Mouse (Mus musculus) limb, embryonic 10.5 days (tissue): ENCODE measurements at regions not wholly inside any gene's neighbourhood (a gene's known extent, or its start where the extent isn't known, plus 50 kb on each side); places are given as distances from the start of the nearest gene placed in this dataset.
"Not testable (repeated sequence)": the region's sequence is repeated elsewhere in the genome, so short reads cannot be mapped to it uniquely, and the experiment has no call there.

Experiments
- DNase-seq: peaks from one replicate; pipeline ENCODE4 v3.0.0-alpha.2; 2017; ENCODE audit warnings: low spot score
- H3K27ac ChIP-seq: fragments of 300-500 bp; sonication (generic); 2 replicates; pipeline ENCODE4 v1.5.1; 2016; ENCODE audit warnings: mild to moderate bottlenecking
- H3K27me3 ChIP-seq: fragments of 300-500 bp; sonication (generic); 2 replicates; pipeline ENCODE4 v1.6.1; 2016; ENCODE audit warnings: low read depth, mild to moderate bottlenecking; ENCODE audit not compliant: poor library complexity, severe bottlenecking
- H3K36me3 ChIP-seq: fragments of 300-500 bp; sonication (generic); 2 replicates; pipeline ENCODE4 v1.6.1; 2016; ENCODE audit warnings: mild to moderate bottlenecking, moderate library complexity
- H3K4me1 ChIP-seq: fragments of 300-500 bp; sonication (generic); 2 replicates; pipeline ENCODE4 v1.6.1; 2016
- H3K4me3 ChIP-seq: fragments of 300-500 bp; sonication (generic); 2 replicates; pipeline ENCODE4 v1.5.1; 2016; ENCODE audit warnings: mild to moderate bottlenecking, moderate library complexity
- H3K9me3 ChIP-seq: fragments of 300-500 bp; sonication (generic); replicated peaks from 2 replicates; pipeline ENCODE4 v1.6.1; 2016; ENCODE audit warnings: mild to moderate bottlenecking
- WGBS: fragments of 180-500 bp; shearing (Covaris S2); methylation state at CpG from one replicate; pipeline ENCODE4 v1.1.7; 2016; 5-methylcytosine and 5-hydroxymethylcytosine counted together

DNA sequence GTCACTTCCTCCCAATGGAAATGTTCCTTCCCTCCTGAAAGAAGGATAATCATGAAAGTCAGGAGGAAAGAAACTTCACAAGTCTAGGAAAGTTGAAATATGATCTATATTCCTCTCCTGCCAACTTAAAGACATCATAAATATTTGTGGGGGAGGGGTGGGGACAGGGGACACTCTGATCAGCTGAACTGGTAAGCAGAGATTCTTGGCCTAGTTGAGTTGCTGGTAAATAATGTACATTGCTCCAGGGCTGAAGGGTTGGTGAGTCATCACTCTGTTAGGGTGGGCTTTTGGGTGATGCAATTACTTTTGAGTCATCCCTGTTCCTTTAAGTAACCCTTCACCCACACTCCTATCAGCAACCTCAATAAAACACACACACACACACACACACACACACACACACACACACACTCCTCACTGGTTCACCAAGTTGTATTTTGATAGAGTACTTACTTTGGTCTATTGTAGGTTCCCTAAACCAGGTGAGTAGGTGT lies 56.0 kb downstream of the Ccdc71l start:
- H3K36me3 ChIP-seq: no peaks in the 10 kb centered on the region
- no peaks in the 10 kb centered on the region for H3K9me3 ChIP-seq
- H3K4me3 ChIP-seq: no peak overlapping the region
- no peaks in the 10 kb centered on the region for H3K4me1 ChIP-seq
- no peaks in the 10 kb centered on the region for H3K27me3 ChIP-seq
- no peak for DNase-seq
- no peak overlapping the region for H3K27ac ChIP-seq

DNA sequence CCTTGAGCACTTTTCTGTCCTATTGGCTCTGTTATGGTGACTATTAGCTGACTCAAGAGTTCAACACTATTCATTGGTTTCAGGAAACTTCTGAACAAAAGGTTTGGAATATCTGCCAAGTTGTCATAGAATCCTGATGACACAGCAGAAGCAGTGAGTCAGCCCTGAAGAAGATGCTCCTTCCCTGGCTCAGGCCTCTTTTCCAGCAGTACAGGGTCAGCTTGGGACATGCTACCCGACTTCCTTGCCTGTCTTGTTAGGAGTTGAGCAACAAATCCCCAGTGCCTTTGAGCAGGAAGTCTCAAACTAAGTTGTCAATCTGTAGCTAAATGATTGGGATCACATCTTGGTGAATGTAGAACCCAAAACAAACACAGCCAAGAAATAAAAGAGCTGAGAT lies 56.6 kb downstream of the Ccdc71l start:
- H3K27me3 ChIP-seq: no peaks in the 10 kb centered on the region
- H3K4me1 ChIP-seq: no peaks in the 10 kb centered on the region
- DNase-seq: no peak
- H3K36me3 ChIP-seq: no peaks in the 10 kb centered on the region
- H3K9me3 ChIP-seq: no peaks in the 10 kb centered on the region
- no peak overlapping the region for H3K27ac ChIP-seq
- 70% methylated on average over 1 of the region's 1 CpGs for WGBS
- no peak overlapping the region for H3K4me3 ChIP-seq

DNA sequence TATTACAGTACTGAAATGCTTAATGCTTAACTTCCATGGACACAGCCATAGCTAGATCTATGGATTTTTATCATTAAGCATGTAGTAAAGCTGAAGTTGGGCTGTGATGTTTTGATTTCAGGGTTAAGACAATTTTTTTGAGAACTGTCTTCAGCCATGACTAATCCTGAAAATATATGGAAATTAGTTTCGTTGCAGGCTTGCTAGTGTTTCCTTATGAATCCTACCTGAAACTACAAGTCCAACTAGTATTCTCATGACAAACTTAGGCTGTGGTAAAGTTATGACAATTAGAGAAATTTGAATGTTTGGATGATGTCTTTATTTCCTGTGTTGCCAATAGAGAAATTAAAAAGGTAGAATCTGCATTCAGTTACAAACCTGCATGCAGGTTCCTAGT lies 59.7 kb downstream of the Ccdc71l start:
- 88% methylated on average over 1 of the region's 1 CpGs for WGBS

DNA sequence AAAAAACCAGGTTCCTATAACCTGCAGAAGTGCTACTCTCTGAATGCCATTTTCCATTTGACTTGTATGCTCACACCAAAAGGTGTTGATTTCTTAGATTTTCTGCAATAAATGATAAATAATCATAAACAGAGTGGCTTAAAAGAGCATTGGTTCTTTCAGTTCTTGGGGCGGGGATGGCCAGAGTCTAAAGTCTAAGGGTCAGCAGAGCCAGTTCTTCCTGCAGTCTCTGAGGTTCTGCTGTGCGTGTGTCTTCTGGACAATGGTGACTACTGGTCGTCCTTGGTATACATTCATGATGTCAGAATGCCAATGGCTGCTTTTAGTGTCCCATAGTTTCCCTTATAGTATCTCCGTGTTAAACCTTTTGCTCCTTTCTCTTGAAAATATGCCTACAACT lies 66.3 kb downstream of the Ccdc71l start:
- DNase-seq: no peak
- Histone ChIP-seq H3K4me3 (no peak overlapping the region), H3K4me1 (no peaks in the 10 kb centered on the region), H3K9me3 (no peaks in the 10 kb centered on the region), H3K27ac (no peak overlapping the region), H3K36me3 (no peaks in the 10 kb centered on the region), H3K27me3 (no peaks in the 10 kb centered on the region)
- 89% methylated on average over 4 of the region's 4 CpGs for WGBS

More for the DNA sequence above, 59.7 kb downstream of the Ccdc71l start:
- Histone ChIP-seq H3K9me3 (no peaks in the 10 kb centered on the region), H3K27me3 (no peaks in the 10 kb centered on the region), H3K36me3 (no peaks in the 10 kb centered on the region), H3K27ac (no peak overlapping the region), H3K4me3 (no peak overlapping the region), H3K4me1 (no peaks in the 10 kb centered on the region)
- DNase-seq: no peak

DNA sequence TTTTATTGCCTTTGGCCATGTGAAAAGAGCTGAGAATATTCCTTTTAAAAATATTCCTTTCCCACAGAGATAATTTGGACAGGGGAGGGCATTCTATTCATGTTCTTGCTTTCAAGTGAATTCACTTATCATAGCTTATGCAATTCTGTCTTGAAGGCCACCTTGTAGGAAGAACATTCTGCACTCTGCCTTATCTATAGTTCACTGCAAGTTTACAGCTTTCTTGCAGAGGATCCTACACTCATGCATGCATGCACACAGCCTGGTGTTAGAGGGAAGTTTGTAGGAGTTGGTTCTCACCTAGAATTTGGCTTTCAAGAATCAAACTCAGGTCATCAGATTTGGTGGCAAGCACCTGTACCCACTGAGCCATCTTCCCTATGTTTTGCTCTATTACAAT lies 67.4 kb downstream of the Ccdc71l start:
- H3K9me3 ChIP-seq: no peaks in the 10 kb centered on the region
- no peak overlapping the region for H3K27ac ChIP-seq
- no peaks in the 10 kb centered on the region for H3K27me3 ChIP-seq
- H3K4me1 ChIP-seq: no peaks in the 10 kb centered on the region
- H3K4me3 ChIP-seq: no peak overlapping the region
- no peak for DNase-seq
- H3K36me3 ChIP-seq: no peaks in the 10 kb centered on the region

DNA sequence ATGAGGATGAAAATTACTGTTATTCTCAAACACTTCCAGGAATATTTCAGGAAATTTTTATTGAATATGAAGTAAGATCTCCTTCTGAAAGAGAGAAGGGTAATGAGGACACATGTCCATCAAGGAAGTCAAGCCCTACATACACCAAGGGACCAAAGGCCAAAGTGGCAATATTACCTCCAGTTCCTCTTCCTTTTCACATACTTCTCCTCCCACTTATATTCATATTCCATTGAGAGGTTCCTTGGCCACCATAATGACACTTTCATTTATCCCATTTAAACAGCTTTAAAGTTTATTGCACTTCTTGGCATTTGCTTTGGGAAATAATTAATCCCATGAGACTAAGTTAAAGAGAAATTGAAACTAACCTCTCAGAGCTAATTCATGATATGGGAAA lies 70.9 kb downstream of the Ccdc71l start:
- no peak overlapping the region for H3K4me3 ChIP-seq
- no peaks in the 10 kb centered on the region for H3K27me3 ChIP-seq
- H3K4me1 ChIP-seq: no peaks in the 10 kb centered on the region
- no peaks in the 10 kb centered on the region for H3K36me3 ChIP-seq
- no peak overlapping the region for H3K27ac ChIP-seq
- DNase-seq: no peak
- H3K9me3 ChIP-seq: no peaks in the 10 kb centered on the region

GRCm38 (mm10) chr12:32451226-32451625 lies 72.7 kb downstream of the Ccdc71l start:
- DNase-seq: no peak
- H3K4me3 ChIP-seq: no peak overlapping the region
- 74% methylated on average over 1 of the region's 1 CpGs for WGBS
- no peak overlapping the region for H3K27ac ChIP-seq
- no peaks in the 10 kb centered on the region for H3K36me3 ChIP-seq
- H3K9me3 ChIP-seq: no peaks in the 10 kb centered on the region
- no peaks in the 10 kb centered on the region for H3K27me3 ChIP-seq
- H3K4me1 ChIP-seq: no peaks in the 10 kb centered on the region

DNA sequence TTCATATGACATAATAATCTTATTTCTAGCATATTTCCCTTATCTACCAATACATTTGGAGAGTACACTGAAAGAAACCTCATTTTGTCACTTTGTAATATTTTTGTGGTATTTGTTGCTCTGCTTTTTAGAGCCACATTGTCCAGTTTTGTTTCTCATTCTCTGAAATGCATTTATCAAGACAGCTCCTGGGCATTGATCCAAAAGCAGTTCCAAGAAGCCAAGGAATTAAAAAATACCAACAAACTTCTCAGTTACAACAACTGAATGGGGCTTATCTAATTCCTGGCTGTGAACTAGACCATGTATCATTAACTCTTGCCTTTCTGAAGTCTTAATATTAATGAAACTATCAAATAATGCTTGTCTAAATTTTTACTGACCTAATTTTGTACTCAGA lies 76.3 kb downstream of the Ccdc71l start:
- no peak for DNase-seq
- Histone ChIP-seq H3K27me3 (no peaks in the 10 kb centered on the region), H3K36me3 (no peaks in the 10 kb centered on the region)

GRCm38 (mm10) chr12:32455231-32455630 lies 76.7 kb downstream of the Ccdc71l start:
- not testable (repeated sequence) for H3K27ac ChIP-seq, H3K4me1 ChIP-seq, DNase-seq, H3K27me3 ChIP-seq, H3K36me3 ChIP-seq, H3K9me3 ChIP-seq, H3K4me3 ChIP-seq
- 89% methylated on average over 3 of the region's 3 CpGs for WGBS

More for the DNA sequence above, 76.3 kb downstream of the Ccdc71l start:
- no peak overlapping the region for H3K4me3 ChIP-seq
- H3K4me1 ChIP-seq: no peaks in the 10 kb centered on the region
- no peaks in the 10 kb centered on the region for H3K9me3 ChIP-seq
- no peak overlapping the region for H3K27ac ChIP-seq

- no peak for DNase-seq
- Histone ChIP-seq H3K4me3 (no peak overlapping the region), H3K9me3 (no peaks in the 10 kb centered on the region), H3K4me1 (no peaks in the 10 kb centered on the region), H3K27me3 (no peaks in the 10 kb centered on the region), H3K36me3 (no peaks in the 10 kb centered on the region), H3K27ac (no peak overlapping the region)
Measured at GRCm38 (mm10) chr12:32455913-32456312, 77.4 kb downstream of the Ccdc71l start.

DNA sequence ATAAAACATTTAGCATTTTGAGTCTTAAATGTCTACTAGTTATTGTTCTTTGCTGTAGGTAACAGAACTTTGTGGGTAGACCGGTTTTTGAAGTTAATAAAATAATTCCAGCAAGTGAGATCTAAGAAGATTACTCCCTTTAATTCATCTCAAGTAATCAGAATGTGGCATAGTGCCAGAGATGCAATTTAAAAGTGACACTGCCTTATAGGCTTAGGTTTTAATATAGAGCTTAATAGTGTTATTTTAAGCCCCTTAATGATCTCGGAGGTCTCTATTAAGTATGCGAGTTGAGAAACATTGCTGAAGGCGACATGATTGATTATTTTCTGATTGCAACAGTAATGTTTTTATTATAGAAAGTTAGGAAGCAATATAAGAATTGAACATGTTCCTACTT lies 78.3 kb downstream of the Ccdc71l start:
- Histone ChIP-seq H3K9me3 (no peaks in the 10 kb centered on the region), H3K4me3 (no peak overlapping the region), H3K36me3 (no peaks in the 10 kb centered on the region), H3K27me3 (no peaks in the 10 kb centered on the region), H3K27ac (no peak overlapping the region), H3K4me1 (no peaks in the 10 kb centered on the region)
- DNase-seq: no peak
- 90% methylated on average over 4 of the region's 4 CpGs for WGBS

DNA sequence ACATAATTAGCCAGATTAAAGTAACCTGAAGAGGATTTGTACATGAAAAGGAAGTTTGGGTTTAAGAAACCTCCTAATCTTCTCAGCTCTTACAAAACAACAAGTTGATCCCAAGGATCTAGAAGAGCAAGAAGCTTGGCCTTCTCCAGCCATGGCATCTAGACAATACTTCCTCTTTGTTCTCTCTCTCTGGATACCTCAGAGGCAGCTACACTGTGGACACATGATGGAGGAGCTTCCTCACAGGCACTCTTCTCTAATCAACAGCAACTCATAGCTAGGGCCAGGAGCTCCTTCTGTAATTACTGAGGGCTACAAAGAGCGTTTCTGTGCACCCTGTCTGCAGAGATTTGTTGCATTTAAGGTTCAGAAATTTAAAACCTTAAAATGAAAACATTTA lies 79.9 kb downstream of the Ccdc71l start:
- H3K36me3 ChIP-seq: no peaks in the 10 kb centered on the region
- H3K4me3 ChIP-seq: no peak overlapping the region
- DNase-seq: no peak
- H3K4me1 ChIP-seq: no peaks in the 10 kb centered on the region
- no peaks in the 10 kb centered on the region for H3K27me3 ChIP-seq
- H3K9me3 ChIP-seq: no peaks in the 10 kb centered on the region
- H3K27ac ChIP-seq: no peak overlapping the region
- WGBS: 71% methylated on average over 1 of the region's 1 CpGs

GRCm38 (mm10) chr12:32460330-32460998 lies 82.0 kb downstream of the Ccdc71l start:
- DNase-seq: no peak
- WGBS: 91% methylated on average over 4 of the region's 4 CpGs

DNA sequence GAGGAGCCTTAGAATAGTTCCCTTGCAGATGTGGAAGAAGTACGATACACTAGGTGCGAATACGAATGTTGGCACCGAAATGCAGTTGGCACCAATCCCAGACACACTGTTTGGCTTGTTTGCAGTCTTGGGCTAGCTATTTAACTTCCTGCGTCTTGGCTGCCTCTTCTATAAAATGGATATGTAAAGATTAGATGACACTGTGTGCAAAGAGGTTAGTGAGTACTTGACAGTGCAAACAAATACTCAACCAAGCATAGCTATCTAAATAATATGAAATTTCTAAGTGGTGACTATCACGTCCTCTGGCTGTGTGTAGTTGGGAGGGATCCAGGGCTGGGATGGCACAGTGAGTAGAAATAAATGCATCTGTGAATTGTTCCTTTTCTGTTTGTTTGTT lies 86.9 kb downstream of the Ccdc71l start:
- 91% methylated on average over 6 of the region's 6 CpGs for WGBS
- Histone ChIP-seq H3K4me1 (no peaks in the 10 kb centered on the region), H3K36me3 (no peaks in the 10 kb centered on the region), H3K27ac (no peak overlapping the region), H3K4me3 (no peak overlapping the region), H3K27me3 (no peaks in the 10 kb centered on the region), H3K9me3 (no peaks in the 10 kb centered on the region)
- DNase-seq: no peak

More at GRCm38 (mm10) chr12:32460330-32460998, 82.0 kb downstream of the Ccdc71l start:
- no peaks in the 10 kb centered on the region for H3K36me3 ChIP-seq
- no peaks in the 10 kb centered on the region for H3K9me3 ChIP-seq
- no peaks in the 10 kb centered on the region for H3K27me3 ChIP-seq
- H3K4me3 ChIP-seq: no peak overlapping the region
- H3K27ac ChIP-seq: no peak overlapping the region
- H3K4me1 ChIP-seq: no peaks in the 10 kb centered on the region
